Mouse (Mus musculus) brain, embryonic 18.5 days (tissue): Measurements from ENCODE around the gene Spats2.
"Not testable (repeated sequence)": the region's sequence is repeated elsewhere in the genome, so short reads cannot be mapped to it uniquely, and the experiment has no call there.

ENCODE experiments used
- DNase-seq: peaks from one replicate; pipeline ENCODE4 v3.0.0-alpha.2; 2012; ENCODE audit warnings: low read depth, low spot score

Gene Spats2

GRCm38 (mm10) chr15:99125711-99126080 is at the start of gene Spats2:
Gene Spats2, plus strand, starts transcription at chr15:99125916.
- no peak for DNase-seq

DNA sequence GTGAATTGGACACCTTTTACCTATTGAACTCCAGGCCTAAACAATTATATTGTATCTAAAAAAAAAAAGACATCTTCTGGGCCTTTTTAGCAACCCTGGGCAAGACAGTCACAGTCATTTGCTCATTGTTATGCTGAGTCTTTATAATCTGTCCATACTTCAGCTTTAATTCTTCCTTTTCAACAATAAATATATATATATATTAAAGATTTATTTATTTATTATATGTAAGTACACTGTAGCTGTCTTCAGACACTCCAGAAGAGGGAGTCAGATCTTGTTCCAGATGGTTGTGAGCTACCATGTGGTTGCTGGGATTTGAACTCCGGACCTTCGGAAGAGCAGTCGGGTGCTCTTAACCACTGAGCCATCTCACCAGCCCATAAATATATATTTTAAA is 49.7 kb upstream of the Spats2 start:
- DNase-seq, result not testable (repeated sequence)

DNA sequence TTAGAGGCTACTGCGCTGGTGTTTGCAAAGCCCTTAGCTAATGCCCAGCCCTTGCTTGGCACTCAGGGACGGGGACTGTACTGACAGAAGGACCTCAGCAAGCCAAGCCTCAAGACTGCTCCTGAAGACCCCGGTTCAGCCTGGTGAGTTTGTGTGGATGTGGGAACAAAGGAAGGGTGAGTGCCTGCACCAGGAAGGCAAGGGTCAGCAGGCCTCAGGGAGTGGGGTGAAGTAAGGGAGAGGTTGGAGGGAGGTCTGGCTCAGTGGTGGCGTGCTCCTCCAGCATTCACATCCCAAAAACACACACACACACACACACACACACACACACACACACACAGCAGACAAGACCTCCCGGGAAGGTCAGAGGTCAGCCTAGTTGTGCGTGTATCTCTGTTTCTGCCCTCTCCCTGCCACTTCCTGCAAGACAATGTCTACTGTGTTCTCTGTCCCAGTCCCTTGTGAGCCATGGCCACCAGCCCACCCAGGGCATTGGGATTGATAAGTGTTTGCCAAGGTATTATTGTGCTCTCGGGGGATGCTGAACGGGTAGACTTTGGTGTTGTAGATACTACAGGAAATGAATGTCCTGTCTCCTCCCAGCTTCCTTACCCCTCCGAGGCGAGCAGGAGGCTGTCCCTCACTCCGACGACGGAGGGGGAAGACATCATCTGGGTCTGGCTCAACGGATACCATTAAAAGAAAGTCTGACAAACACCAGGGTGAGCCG is 47.4 kb upstream of the Spats2 start:
- no peak for DNase-seq

DNA sequence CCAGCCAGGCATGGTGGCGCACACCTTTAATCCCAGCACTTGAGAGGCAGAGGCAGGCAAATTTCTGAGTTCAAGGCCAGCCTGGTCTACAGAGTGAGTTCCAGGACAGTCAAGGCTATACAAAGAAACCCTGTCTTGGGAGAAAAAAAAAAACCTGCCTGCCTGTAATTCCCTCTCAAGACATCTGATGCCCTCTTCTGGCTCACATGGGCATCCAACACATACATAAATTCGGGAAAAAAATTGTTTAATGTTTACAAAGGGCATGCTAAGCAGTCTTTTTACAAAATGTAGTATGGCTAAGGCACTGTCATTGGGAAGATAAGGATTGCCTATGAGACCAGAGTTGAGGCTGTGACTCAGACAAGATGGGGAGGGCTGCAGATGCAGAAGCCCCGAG is 45.9 kb upstream of the Spats2 start:
- DNase-seq, result no peak

- DNase-seq, result no peak
Measured at GRCm38 (mm10) chr15:99082322-99082721, 43.4 kb upstream of the Spats2 start.

DNA sequence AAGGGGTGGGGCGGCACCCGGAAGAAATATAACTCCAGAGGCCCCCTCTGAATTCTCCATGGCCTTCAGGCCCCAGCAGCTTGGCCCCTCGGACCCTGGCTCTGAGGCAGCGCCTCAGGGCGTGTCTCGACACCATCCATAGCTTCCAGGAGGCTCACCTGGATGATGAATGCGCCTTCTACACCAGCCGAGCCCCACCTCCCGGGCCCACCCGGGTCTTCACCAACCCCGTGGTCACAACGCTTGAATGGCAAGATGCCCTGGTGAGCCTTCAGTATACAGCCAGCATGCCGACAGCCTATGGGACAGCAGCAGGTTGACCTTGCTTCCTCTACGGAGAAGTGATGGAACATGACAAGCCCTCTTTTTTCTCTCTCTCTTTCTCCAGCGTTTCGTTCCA is 42.9 kb upstream of the Spats2 start:
- no peak for DNase-seq

- no peak for DNase-seq
Measured at GRCm38 (mm10) chr15:99083258-99083657, 42.5 kb upstream of the Spats2 start.

DNA sequence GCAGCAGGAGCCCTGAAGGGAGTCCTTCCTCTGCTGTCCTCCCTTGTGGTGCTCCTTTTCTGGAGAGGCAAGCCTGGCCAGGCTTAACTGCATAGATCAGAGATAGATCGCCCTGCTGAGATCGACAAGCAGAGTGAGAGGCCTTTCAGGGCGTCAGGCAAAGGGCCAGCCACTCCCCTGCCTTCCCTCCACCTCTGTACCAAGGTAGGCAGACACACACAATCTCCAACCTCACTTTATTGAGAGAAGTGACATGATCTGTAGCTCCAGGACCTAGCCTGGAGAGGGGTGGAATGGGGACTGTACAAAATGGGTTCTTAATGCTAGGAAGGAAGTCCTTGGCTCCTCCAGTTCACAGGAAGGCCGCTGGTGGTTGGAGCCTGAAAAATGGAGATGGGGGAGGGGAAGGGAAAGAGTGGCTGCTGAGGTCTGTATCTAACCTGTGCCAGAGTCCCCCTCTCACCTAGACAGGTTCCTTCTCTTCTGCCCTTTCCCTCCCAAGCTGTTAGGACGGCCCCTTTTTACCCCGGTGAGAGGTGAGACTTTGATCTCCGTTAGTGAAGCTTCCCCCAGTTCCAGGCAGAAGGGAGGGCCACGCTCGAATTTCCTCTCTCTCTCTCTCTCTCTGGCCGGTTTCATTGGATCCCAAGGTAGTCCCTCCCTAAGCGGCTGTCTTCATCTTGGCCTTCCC is 41.7 kb upstream of the Spats2 start:
- DNase-seq, result no peak

GRCm38 (mm10) chr15:99084618-99085017 is 41.1 kb upstream of the Spats2 start:
- no peak for DNase-seq

DNA sequence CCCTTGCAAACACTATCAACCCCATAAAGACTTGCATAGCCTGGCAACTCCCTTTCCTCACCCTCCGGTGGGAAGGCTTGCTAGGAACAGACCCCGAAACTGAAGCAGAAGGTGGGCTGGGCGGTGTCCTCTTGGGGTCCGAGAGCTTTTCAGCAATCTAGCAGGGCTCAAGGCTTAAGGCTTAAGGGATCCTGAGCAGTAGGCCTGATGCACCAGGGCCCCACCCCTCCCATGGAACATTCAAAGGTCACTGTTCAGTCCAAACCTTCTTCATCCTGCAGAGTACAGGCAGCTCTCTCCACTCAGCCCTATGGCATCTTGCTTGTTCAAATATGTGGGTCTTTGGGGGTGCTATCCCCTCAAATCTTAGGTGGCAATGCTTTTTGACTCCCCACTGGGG is 39.7 kb upstream of the Spats2 start:
- DNase-seq, result no peak

DNA sequence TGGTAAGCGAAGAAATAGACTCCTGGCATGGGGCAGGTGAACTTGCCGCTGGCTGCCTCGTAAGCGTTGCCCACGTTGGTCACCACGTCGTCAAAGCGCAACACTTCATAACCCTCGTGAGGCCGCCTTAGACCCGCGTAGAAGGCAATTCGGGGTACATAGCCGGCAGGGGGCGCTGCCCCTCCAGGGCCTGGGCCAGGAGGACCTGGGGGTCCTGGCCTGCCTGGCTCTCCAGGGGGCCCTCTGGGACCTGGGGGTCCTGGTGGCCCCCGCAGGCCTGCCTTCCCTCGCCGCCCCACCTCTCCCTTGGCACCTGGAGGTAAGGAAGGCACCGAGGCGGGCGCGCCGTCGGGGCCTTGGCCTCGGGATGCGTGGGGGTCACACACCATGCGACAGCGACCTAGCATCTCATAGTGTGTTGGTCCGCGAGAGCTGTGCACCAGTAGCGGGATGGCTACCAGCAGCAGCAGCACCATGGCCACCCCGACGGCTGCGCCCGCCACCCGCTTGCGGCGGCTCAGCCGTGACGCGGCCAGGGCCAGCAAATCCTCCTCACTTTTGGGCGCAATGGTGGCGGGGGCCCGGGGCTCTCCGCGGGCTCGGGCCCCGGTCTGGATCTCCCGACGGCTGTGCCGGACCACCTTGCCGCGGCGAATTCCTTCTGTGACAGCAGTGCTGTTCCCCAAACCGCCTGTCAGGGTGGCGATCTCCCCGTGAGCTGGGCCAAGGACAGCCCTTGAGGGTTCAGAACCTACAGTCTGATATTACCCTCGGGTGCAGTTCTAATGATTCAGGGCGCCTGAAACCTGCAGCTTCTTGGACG is 38.3 kb upstream of the Spats2 start, which contains the start of gene C1ql4:
TSS of gene C1ql4 (minus strand) at position 565 of the 823 bp plus-strand sequence.
- no peak for DNase-seq

DNA sequence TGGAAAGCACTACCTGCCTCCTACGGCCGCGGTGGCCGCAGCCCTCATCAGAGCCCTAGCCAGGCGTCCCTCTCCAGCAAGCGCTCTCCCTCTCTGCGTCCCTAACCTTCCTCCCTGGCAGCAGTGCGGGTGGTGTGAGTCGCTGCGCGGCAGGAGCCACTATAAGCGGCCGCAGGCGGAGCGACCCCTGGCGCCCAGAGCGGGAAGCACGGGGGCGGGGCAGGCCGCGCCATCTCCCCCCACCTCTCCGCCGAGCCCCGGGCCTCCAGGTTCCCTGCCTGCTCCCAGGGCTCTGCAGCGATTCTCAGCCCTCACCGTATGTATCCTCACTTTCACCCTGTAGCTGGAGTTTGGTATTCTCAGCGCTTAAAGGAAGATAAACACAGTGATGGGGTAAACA is 37.4 kb upstream of the Spats2 start:
- DNase-seq, result no peak

DNA sequence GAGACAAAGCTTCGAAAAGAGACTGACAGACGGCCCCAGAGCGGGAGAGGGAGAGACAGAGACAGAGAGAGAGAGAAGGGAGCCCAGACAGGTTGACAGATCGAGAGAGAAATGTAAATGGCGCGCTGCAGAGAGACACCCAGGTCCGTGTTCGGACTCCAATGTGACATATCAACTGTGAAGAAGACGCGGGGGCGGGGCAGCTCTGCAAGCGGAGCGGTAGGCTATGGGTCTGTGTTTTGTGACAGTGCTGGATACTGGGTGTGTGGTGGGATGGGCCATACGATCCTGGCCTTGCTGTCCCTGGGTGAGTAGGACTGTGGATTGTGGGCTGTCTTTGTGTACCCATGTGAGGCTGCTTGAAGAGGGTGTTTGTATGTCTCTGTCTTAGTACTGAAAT is 36.6 kb upstream of the Spats2 start:
- no peak for DNase-seq

GRCm38 (mm10) chr15:99092870-99093269 is 32.8 kb upstream of the Spats2 start, which contains the start of gene Dnajc22:
Gene Dnajc22, plus strand, starts transcription at chr15:99093170.
- no peak for DNase-seq

- DNase-seq, result no peak
Measured at GRCm38 (mm10) chr15:99093291-99094258, 32.1 kb upstream of the Spats2 start.

DNA sequence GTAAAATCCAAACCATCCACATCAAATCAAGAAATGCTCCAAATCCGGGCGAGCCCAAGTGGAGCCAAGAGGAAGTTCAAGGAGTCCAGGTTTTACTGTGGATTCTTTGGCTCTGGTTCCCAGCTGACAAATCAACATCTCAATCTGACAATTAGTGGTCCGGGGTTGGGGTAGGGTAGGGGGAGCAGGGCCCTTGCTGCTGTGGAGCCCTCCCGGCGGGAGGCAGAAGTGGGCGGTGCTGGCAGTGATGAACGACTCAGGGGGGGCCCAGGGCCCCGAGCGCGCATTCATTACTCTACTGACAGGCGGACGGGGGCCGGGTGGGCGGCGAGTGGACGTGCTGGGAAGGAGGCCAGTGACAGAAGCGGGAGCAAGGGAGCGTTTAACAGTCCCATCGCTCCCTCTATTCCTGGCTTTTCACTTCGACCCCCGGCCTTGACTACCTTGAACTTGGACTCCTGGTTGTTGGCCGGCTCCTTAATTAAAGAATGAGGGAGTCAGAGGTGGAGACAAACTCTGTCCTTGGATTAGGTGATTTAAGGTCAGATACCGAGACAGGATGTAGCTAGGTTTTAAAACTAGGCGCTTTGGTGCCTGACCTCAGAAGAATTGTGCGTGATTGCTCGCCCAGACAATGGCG is 31.0 kb upstream of the Spats2 start:
- no peak for DNase-seq

- no peak for DNase-seq
Measured at GRCm38 (mm10) chr15:99095356-99095755, 30.4 kb upstream of the Spats2 start.

DNA sequence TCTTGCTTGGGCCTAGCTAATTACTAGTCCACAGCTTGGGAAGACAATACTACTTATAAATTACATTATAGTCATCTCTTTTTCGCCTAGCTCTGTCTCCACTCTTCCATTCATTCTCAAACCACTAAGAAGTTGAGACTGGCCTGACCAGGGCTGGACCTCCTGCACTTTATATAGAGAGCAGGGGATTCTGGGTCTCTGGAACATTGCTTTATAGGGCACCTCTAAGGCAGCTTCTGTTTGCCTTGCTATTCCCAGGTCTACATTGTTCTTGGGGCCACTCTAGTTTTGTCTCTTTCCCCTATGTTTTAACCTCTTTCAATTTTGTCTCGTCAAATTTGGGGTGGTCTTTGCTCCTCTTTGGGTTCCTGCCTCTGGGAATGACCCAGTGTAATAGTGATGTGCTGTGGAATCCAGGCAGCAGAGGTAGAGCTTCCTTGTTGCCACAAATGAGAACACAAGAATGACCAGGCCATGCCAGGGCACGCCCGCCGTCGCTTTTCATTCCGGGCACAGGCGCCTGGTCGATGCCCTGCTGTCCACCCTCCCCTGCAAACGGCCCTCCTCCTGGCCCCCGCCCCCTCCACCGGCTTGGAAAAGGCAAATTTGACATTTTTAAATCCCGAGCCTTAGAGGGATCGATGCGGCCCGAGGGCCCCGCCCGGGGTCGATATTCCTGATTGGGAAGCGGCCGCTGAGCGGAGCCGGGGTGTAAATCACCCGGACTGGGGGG is 29.5 kb upstream of the Spats2 start:
- DNase-seq, result no peak

- no peak for DNase-seq
Measured at GRCm38 (mm10) chr15:99096831-99097500, 28.8 kb upstream of the Spats2 start.
